Mouse (Mus musculus): Measurements from ENCODE around the gene Ift80. TPM values are rescaled to one million over a fixed set of nuclear protein-coding genes. Genes with fewer than 3 reads are reported as not detected.

Ift80 gene
- polyA plus RNA-seq, 1 experiment: not detected

DNA sequence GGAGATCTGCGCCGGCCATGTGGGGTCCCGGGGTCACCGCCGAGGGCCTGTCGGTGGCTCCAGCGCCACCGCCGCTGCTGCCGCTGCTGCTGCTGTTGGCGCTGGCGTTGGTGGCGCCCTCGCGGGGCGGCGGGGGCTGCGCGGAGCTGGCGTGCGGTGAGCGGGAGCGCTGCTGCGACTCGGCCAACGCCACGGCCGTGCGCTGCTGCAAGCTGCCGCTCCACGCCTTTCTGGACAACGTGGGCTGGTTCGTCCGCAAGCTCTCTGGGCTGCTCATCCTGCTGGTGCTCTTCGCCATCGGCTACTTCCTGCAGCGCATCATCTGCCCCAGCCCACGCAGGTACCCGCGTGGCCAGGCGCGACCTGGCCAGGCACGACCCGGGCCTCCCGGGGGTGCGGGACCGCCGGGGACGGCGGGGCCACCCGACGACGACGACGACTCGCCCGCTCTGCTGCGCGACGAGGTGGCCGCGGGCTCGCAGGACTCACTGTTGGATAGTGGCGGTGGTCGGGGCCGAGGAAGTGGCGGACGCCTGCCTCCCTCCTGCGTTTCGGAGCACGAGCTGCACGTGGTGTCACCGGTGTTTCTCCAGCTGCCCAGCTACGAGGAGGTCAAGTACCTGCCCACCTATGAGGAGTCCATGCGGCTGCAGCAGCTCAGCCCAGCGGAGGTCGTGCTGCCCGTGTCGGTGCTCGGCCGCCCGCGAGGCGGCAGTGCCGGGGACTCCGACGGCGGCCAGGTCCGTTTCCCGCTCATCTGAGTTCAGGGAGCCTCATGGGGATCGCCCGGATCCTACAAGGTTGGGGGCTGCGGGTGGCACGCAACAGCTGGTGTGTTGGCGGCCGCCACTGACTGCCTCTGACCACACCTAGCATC is 134.4 kb downstream of the Ift80 start:
- no peak for TF ChIP-seq POLR2A (IDR thresholded peaks at IDR 0.05; ENCODE audit: insufficient read depth, low read depth, low read length)
- 0 out of 2 replicates have a peak, but pooled peaks have one; percentile 3 for TF ChIP-seq CTCF (IDR thresholded peaks at IDR 0.05; ENCODE audit: insufficient read depth, low read depth, low read length)
- H3K27ac ChIP-seq (ENCODE audit: insufficient read depth, low read depth, low read length): peak overlapping the region; percentile 38

DNA sequence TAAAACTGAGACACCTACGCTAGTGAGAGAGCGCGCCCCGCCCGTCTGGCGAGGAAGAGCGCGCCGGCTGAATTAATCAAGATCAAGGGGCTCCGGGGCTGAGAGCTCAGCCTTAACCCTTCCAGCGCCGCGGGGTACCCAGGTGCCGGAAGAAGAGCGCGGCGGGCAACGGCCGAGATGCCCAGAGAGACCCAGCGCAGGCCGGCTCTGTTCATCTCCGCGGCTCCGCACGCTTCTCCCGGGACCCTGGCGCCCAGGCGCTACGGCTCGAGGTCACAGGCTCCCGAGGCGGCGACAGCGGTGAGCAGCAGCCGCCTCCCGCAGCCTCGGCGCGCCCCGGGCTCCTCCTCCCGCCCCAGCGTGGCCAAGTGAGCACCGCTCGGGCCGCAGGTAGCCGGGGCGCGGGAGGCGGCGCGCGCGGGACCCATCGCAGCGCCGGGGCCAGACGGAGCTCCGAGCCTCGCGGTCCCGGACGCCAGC is 135.1 kb downstream of the Ift80 start, which contains the start of gene 1110032F04Rik:
TSS of gene 1110032F04Rik (plus strand) at position 376 of the 480 bp plus-strand sequence.
- TF ChIP-seq POLR2A (IDR thresholded peaks at IDR 0.05; ENCODE audit: insufficient read depth, low read depth, low read length): 0 out of 2 replicates have a peak, but pooled peaks have one; percentile 22
- TF ChIP-seq CTCF (IDR thresholded peaks at IDR 0.05; ENCODE audit: insufficient read depth, low read depth, low read length): no peak
- Histone ChIP-seq H3K27ac (ENCODE audit: insufficient read depth, low read depth, low read length) (peak within 1 kb of the TSS; percentile 38), H3K4me3 (ENCODE audit: insufficient read depth, low read depth, low read length) (peak within 1 kb of the TSS; percentile 85), H3K4me1 (ENCODE audit: control insufficient read depth, insufficient read depth, low read length) (peaks cover 11% of the 10 kb centered on the region; the same call in 1 of the 2 replicates)
- under 1% methylated on average over 61 of the region's 62 CpGs for WGBS

More for the DNA sequence above, 134.4 kb downstream of the Ift80 start:
- Histone ChIP-seq H3K4me3 (ENCODE audit: insufficient read depth, low read depth, low read length) (peak overlapping the region; percentile 85), H3K4me1 (ENCODE audit: control insufficient read depth, insufficient read depth, low read length) (peaks cover 11% of the 10 kb centered on the region; the same call in 1 of the 2 replicates)
- under 1% methylated on average over 96 of the region's 96 CpGs for WGBS

DNA sequence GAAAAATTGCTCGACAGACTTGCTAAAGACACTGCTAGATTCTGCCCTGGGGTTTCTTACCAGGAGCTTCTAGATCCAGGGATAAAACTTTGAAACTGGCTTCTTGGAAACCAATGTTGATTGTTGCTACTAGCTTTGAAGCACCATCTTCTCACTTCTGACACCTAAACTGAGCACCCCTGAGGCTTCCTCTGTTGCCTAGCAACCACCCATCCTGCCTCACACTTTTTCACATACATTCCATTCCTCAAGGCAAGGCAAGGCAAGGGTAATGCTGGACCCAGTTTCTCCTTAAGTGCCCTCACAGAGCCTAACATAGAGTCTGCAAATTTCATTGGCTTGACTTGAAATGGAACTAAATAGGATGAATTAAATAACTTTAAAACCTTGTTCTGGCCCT is 152.0 kb downstream of the Ift80 start:
- Histone ChIP-seq H3K4me3 (ENCODE audit: insufficient read depth, low read depth, low read length) (no peak overlapping the region), H3K27ac (ENCODE audit: insufficient read depth, low read depth, low read length) (no peak overlapping the region), H3K4me1 (ENCODE audit: control insufficient read depth, insufficient read depth, low read length) (0 out of 2 replicates have a peak, but pooled peaks cover 3% of the 10 kb centered on the region)
- WGBS: 90% methylated on average over 1 of the region's 1 CpGs
- TF ChIP-seq CTCF (IDR thresholded peaks at IDR 0.05; ENCODE audit: insufficient read depth, low read depth, low read length) (no peak), POLR2A (IDR thresholded peaks at IDR 0.05; ENCODE audit: insufficient read depth, low read depth, low read length) (no peak)

DNA sequence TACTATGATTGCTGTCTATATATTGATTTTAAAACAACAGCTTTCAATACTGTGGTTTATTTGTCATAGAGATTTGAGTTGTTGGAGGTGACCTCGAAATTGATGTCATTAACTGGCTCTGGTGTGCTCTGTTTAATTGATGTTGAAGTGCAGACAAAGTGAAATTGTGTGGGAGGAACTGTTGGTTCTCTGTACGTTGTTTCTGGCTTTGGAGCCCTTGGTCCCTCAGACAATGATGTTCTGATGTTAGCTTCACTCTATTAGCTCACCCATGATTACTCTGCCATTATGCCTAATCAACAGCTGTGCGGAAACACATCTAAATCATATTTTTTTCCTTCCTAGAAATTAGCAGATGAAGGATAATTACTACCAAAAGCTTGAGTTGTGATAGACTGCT is 156.0 kb downstream of the Ift80 start:
- 34% methylated on average over 3 of the region's 3 CpGs for WGBS

DNA sequence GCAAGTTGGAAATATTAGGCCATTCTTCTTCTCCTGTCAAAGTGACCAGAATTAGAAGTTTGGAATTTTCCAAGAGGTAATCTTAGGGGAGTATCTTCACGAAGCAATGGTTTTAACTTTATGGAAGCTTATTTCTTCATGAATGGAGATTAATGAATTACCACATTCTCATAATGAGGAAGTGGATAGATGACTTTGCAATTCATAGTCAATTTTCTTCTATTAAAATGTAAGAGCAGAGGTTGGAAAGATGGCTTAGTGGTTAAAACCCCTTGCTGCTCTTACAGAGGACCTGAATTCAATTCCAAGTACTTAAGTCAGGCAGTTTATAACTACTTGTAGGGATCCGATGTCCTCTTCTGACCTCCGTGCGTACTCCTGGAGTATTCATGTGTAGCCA is 160.3 kb downstream of the Ift80 start:
- peaks cover 8% of the 10 kb centered on the region; the same call in 1 of the 2 replicates for H3K4me1 ChIP-seq (ENCODE audit: control insufficient read depth, insufficient read depth, low read length)
- WGBS: 82% methylated on average over 4 of the region's 4 CpGs
- H3K27ac ChIP-seq (ENCODE audit: insufficient read depth, low read depth, low read length): no peak overlapping the region
- no peak for TF ChIP-seq POLR2A (IDR thresholded peaks at IDR 0.05; ENCODE audit: insufficient read depth, low read depth, low read length)
- TF ChIP-seq CTCF (IDR thresholded peaks at IDR 0.05; ENCODE audit: insufficient read depth, low read depth, low read length): no peak
- H3K4me3 ChIP-seq (ENCODE audit: insufficient read depth, low read depth, low read length): no peak overlapping the region

More for the DNA sequence above, 156.0 kb downstream of the Ift80 start:
- H3K4me3 ChIP-seq (ENCODE audit: insufficient read depth, low read depth, low read length): no peak overlapping the region
- no peak for TF ChIP-seq CTCF (IDR thresholded peaks at IDR 0.05; ENCODE audit: insufficient read depth, low read depth, low read length)
- no peak for TF ChIP-seq POLR2A (IDR thresholded peaks at IDR 0.05; ENCODE audit: insufficient read depth, low read depth, low read length)
- no peak overlapping the region for H3K27ac ChIP-seq (ENCODE audit: insufficient read depth, low read depth, low read length)
- H3K4me1 ChIP-seq (ENCODE audit: control insufficient read depth, insufficient read depth, low read length): 0 out of 2 replicates have a peak, but pooled peaks cover 3% of the 10 kb centered on the region

Other genes with a start within 250 kb of the Ift80 start
- not detected in 2 replicates for gene 1110032F04Rik, start 135.0 kb downstream of the Ift80 start, polyA plus RNA-seq (2012; ENCODE audit: insufficient read depth, insufficient read length, low replicate concordance, missing spikeins)
- 213 and 386 TPM in 2 replicates for gene Smc4, start 168 bp upstream of the Ift80 start, polyA plus RNA-seq (2012; ENCODE audit: insufficient read depth, insufficient read length, low replicate concordance, missing spikeins)
- not detected in 2 replicates for gene Trim59, start 40.2 kb upstream of the Ift80 start, polyA plus RNA-seq (2012; ENCODE audit: insufficient read depth, insufficient read length, low replicate concordance, missing spikeins)
- 81.6 and 88.5 TPM in 2 replicates for gene Kpna4, start 122.5 kb upstream of the Ift80 start, polyA plus RNA-seq (2012; ENCODE audit: insufficient read depth, insufficient read length, low replicate concordance, missing spikeins)
- not detected in 2 replicates for gene Arl14, start 217.8 kb upstream of the Ift80 start, polyA plus RNA-seq (2012; ENCODE audit: insufficient read depth, insufficient read length, low replicate concordance, missing spikeins)